Mouse (Mus musculus): Measurements from ENCODE around the gene B3glct.
A peak's percentile ranks its signal among the peaks of the same experiment; 100 is the strongest.

The B3glct gene

GRCm38 (mm10) chr5:149678100-149678989 lies at the start of gene B3glct:
Gene B3glct (plus strand): TSS chr5:149678230.
- peak; percentile 75 to 79 for DNase-seq (ENCODE audit: low spot score in 2 of 2)

GRCm38 (mm10) chr5:149634409-149635035 lies 43.5 kb upstream of the B3glct start:
- DNase-seq (ENCODE audit: low spot score in 2 of 2): no peak

GRCm38 (mm10) chr5:149635556-149635955 lies 42.5 kb upstream of the B3glct start:
- no peak for DNase-seq (ENCODE audit: low spot score in 2 of 2)

GRCm38 (mm10) chr5:149636075-149636920 lies 41.7 kb upstream of the B3glct start, which contains the start of gene Hsph1:
Gene Hsph1 (minus strand): TSS chr5:149636376.
- DNase-seq (ENCODE audit: low spot score in 2 of 2): peak; percentile 100

- no peak for DNase-seq (ENCODE audit: low spot score in 2 of 2)
These were observed 40.7 kb upstream of the B3glct start for GRCm38 (mm10) chr5:149637306-149637705.

- no peak for DNase-seq (ENCODE audit: low spot score in 2 of 2)
These were observed 36.6 kb upstream of the B3glct start for GRCm38 (mm10) chr5:149641277-149641892.

- peak in 1 of 2 experiments; percentile 51 for DNase-seq (ENCODE audit: low spot score in 2 of 2)
These were observed 35.7 kb upstream of the B3glct start for GRCm38 (mm10) chr5:149642366-149642765.

GRCm38 (mm10) chr5:149642783-149643509 lies 35.1 kb upstream of the B3glct start:
- DNase-seq (ENCODE audit: low spot score in 2 of 2): peak in 1 of 2 experiments; percentile 57

- peak in 1 of 2 experiments; percentile 55 for DNase-seq (ENCODE audit: low spot score in 2 of 2)
These were observed 30.5 kb upstream of the B3glct start for GRCm38 (mm10) chr5:149647367-149648115.

GRCm38 (mm10) chr5:149648196-149648595 lies 29.8 kb upstream of the B3glct start:
- DNase-seq (ENCODE audit: low spot score in 2 of 2): no peak

- DNase-seq (ENCODE audit: low spot score in 2 of 2): no peak
These were observed 29.1 kb upstream of the B3glct start for GRCm38 (mm10) chr5:149648895-149649406.

GRCm38 (mm10) chr5:149649499-149650178 lies 28.4 kb upstream of the B3glct start:
- no peak for DNase-seq (ENCODE audit: low spot score in 2 of 2)

GRCm38 (mm10) chr5:149650179-149650553 lies 27.9 kb upstream of the B3glct start:
- DNase-seq (ENCODE audit: low spot score in 2 of 2): no peak

- no peak for DNase-seq (ENCODE audit: low spot score in 2 of 2)
These were observed 22.4 kb upstream of the B3glct start for GRCm38 (mm10) chr5:149655636-149656035.

- DNase-seq (ENCODE audit: low spot score in 2 of 2): no peak
These were observed 20.0 kb upstream of the B3glct start for GRCm38 (mm10) chr5:149658022-149658421.

GRCm38 (mm10) chr5:149658741-149659413 lies 19.2 kb upstream of the B3glct start:
- no peak for DNase-seq (ENCODE audit: low spot score in 2 of 2)

GRCm38 (mm10) chr5:149659414-149659780 lies 18.6 kb upstream of the B3glct start:
- no peak for DNase-seq (ENCODE audit: low spot score in 2 of 2)

- no peak for DNase-seq (ENCODE audit: low spot score in 2 of 2)
These were observed 16.6 kb upstream of the B3glct start for GRCm38 (mm10) chr5:149661428-149661827.

GRCm38 (mm10) chr5:149662980-149663379 lies 15.1 kb upstream of the B3glct start:
- DNase-seq (ENCODE audit: low spot score in 2 of 2): no peak
